Mouse (Mus musculus) forebrain, embryonic 15.5 days (tissue): ENCODE measurements around the gene Agpat1. TPM values are rescaled to one million over a fixed set of nuclear protein-coding genes. Genes with fewer than 3 reads are reported as not detected.
A peak's percentile ranks its signal among the peaks of the same experiment; 100 is the strongest.

ENCODE experiments used
- ATAC-seq: fragments of 200-750 bp; cut with Nextera tagmentation; replicated peaks from 2 replicates; pipeline ENCODE4 v1.8.0; 2017; ENCODE audit warnings: mild to moderate bottlenecking, moderate TSS enrichment, moderate library complexity
- H3K27ac ChIP-seq: fragments of 300-500 bp; sonication (generic); replicated peaks from 2 replicates; pipeline ENCODE4 v1.5.1; 2015; ENCODE audit warnings: mild to moderate bottlenecking, inconsistent platforms
- H3K27me3 ChIP-seq: fragments of 300-500 bp; sonication (generic); 2 replicates; pipeline ENCODE4 v1.6.1; 2015; ENCODE audit warnings: inconsistent platforms
- H3K36me3 ChIP-seq: fragments of 300-500 bp; sonication (generic); 2 replicates; pipeline ENCODE4 v1.6.1; 2015; ENCODE audit warnings: mild to moderate bottlenecking, inconsistent platforms
- H3K4me1 ChIP-seq: fragments of 300-500 bp; sonication (generic); 2 replicates; pipeline ENCODE4 v1.6.1; 2015; ENCODE audit warnings: inconsistent platforms
- H3K4me2 ChIP-seq: fragments of 300-500 bp; sonication (generic); replicated peaks from 2 replicates; pipeline ENCODE4 v1.6.1; 2015; ENCODE audit warnings: mild to moderate bottlenecking, inconsistent platforms
- H3K4me3 ChIP-seq: fragments of 300-500 bp; sonication (generic); 2 replicates; pipeline ENCODE4 v1.5.1; 2015; ENCODE audit warnings: mild to moderate bottlenecking, inconsistent platforms
- H3K9ac ChIP-seq: fragments of 300-500 bp; sonication (generic); replicated peaks from 2 replicates; pipeline ENCODE4 v1.6.1; 2015; ENCODE audit warnings: mild to moderate bottlenecking, inconsistent platforms
- H3K9me3 ChIP-seq: fragments of 300-500 bp; sonication (generic); 2 replicates; pipeline ENCODE4 v1.6.1; 2016; ENCODE audit warnings: inconsistent platforms
- WGBS: fragments of 180-500 bp; shearing (Covaris S2); methylation state at CpG from one replicate; pipeline ENCODE4 v1.1.7; 2015; ENCODE audit warnings: mixed read lengths; 5-methylcytosine and 5-hydroxymethylcytosine counted together
- polyA plus RNA-seq: library from polyadenylated mRNA; unstranded; fragments of >200 nt; fragmentation: Nextera tagmentation; extraction: Ambion mirVana; gene quantifications from 2 replicates; pipeline ENCODE4 v1.2.1, GENCODE M21; 2015

Agpat1 gene
- polyA plus RNA-seq, 1 experiment from 2014 or later = 89.2 TPM

DNA sequence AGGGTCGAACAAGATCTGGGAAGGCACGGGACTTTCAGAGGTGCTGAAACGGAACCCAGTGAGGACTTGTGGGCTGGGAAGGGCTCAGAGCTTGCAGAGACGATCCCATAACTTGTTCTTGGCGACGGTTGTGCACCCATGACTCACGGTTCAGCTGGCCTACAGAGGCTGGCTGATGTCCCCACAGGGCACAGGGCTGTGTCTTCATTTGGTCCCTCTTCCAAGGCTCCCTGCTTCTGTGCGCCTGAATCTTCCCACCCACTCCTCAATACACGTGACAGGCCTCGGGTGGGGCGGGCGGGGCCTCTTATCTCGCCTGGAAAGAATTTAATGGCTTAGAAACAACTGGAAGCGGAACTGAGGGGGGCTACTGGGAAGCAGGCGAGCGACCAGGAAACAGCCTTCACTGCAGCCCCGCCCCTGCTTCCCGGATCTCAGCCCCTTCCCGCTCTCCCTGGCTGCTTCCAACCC lies 57.1 kb downstream of the Agpat1 start:
- H3K9me3 ChIP-seq = no peaks in the 10 kb centered on the region
- peaks cover 19% of the 10 kb centered on the region for H3K27me3 ChIP-seq
- no peak overlapping the region for H3K27ac ChIP-seq
- H3K4me2 ChIP-seq = peak overlapping the region; percentile 22
- no peak overlapping the region for H3K9ac ChIP-seq
- H3K4me3 ChIP-seq = peak overlapping the region; percentile 5; the same call in 1 of the 2 replicates
- no peaks in the 10 kb centered on the region for H3K36me3 ChIP-seq
- WGBS = 11% methylated on average over 19 of the region's 19 CpGs
- H3K4me1 ChIP-seq = 0 out of 2 replicates have a peak, but pooled peaks cover 6% of the 10 kb centered on the region
- ATAC-seq = no peak

DNA sequence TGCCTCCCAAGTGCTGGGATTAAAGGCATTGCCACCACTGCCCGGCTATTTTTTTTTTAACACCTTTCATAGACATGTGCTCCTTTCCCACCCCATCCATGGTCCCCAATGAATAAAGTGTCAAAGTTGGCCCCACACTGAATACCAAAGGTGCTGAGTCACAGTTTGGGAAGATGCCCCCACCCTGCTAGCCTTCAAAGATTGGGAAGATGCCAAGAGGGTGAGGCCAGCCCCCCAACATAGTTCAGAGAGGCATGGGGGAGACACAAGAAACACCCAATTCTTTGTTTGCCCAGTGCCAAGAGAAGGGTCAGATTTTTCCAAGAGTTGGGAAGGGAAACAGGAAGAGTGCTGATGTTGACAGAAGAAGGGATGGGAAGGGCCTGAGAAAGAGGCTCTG lies 58.4 kb downstream of the Agpat1 start:
- H3K4me1 ChIP-seq = 0 out of 2 replicates have a peak, but pooled peaks cover 6% of the 10 kb centered on the region
- no peaks in the 10 kb centered on the region for H3K36me3 ChIP-seq
- no peak for ATAC-seq
- H3K9ac ChIP-seq = no peak overlapping the region
- peaks cover 19% of the 10 kb centered on the region for H3K27me3 ChIP-seq
- H3K27ac ChIP-seq = no peak overlapping the region
- H3K9me3 ChIP-seq = no peaks in the 10 kb centered on the region
- 82% methylated on average over 1 of the region's 1 CpGs for WGBS
- H3K4me3 ChIP-seq = no peak overlapping the region
- no peak overlapping the region for H3K4me2 ChIP-seq

DNA sequence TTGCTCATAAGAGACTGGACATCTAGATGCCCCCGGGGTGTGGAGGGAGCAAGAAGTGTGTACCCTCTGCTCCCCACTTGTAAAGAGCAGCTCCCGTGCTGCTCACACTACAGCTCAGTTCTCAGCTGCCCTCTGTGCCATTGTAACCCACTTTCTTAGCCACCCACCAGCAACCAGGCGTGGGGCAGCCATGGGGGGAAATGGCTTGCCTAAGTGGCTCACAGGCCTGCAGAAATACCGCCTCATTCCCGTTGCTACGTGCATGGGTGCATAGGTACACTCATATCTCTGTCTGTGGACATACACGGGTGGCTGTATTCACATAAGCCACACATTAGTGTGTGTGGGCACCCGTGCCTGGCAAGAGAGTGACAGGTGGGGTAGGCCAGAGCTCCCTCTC lies 58.9 kb downstream of the Agpat1 start:
- H3K9me3 ChIP-seq = no peaks in the 10 kb centered on the region
- H3K9ac ChIP-seq = no peak overlapping the region
- ATAC-seq = no peak
- H3K27ac ChIP-seq = no peak overlapping the region
- no peak overlapping the region for H3K4me3 ChIP-seq
- 81% methylated on average over 8 of the region's 8 CpGs for WGBS
- no peak overlapping the region for H3K4me2 ChIP-seq
- H3K36me3 ChIP-seq = no peaks in the 10 kb centered on the region
- H3K4me1 ChIP-seq = 0 out of 2 replicates have a peak, but pooled peaks cover 6% of the 10 kb centered on the region
- H3K27me3 ChIP-seq = peaks cover 19% of the 10 kb centered on the region

Other genes with a start within 250 kb of the Agpat1 start
- 0.06 TPM in 1 of 2 replicates, not detected in the other for gene Btnl2, start 249.4 kb upstream of the Agpat1 start, polyA plus RNA-seq
- not detected in 2 replicates for gene Btnl1, start 227.1 kb upstream of the Agpat1 start, polyA plus RNA-seq
- 1.5 and 3.3 TPM in 2 replicates for gene BC051142, start 205.4 kb upstream of the Agpat1 start, polyA plus RNA-seq
- gene Btnl4, start 126.9 kb upstream of the Agpat1 start, polyA plus RNA-seq = not detected in 2 replicates
- not detected in 2 replicates for gene Btnl6, start 86.9 kb upstream of the Agpat1 start, polyA plus RNA-seq
- gene Notch4, start 40.0 kb upstream of the Agpat1 start, polyA plus RNA-seq = 5.8 and 6.1 TPM in 2 replicates
- gene Gpsm3, start 14.5 kb upstream of the Agpat1 start, polyA plus RNA-seq = 2.7 and 3.2 TPM in 2 replicates
- 6.8 and 7.5 TPM in 2 replicates for gene Pbx2, start 13.0 kb upstream of the Agpat1 start, polyA plus RNA-seq
- gene Ager, start 6.4 kb upstream of the Agpat1 start, polyA plus RNA-seq = 1.8 TPM in 2 replicates
- gene Rnf5, start 572 bp upstream of the Agpat1 start, polyA plus RNA-seq = 313 and 321 TPM in 2 replicates
- gene Egfl8, start 11.7 kb downstream of the Agpat1 start, polyA plus RNA-seq = 6.1 and 7.4 TPM in 2 replicates
- gene Ppt2, start 24.2 kb downstream of the Agpat1 start, polyA plus RNA-seq = 17.2 and 18.2 TPM in 2 replicates
- gene Prrt1, start 25.3 kb downstream of the Agpat1 start, polyA plus RNA-seq = 6.8 and 7.4 TPM in 2 replicates
- 15.3 and 15.8 TPM in 2 replicates for gene Fkbpl, start 40.5 kb downstream of the Agpat1 start, polyA plus RNA-seq
- 111 and 112 TPM in 2 replicates for gene Atf6b, start 42.9 kb downstream of the Agpat1 start, polyA plus RNA-seq
- gene Tnxb, start 66.3 kb downstream of the Agpat1 start, polyA plus RNA-seq = 0.05 and 0.06 TPM in 2 replicates
- gene C4b, start 139.6 kb downstream of the Agpat1 start, polyA plus RNA-seq = 0.04 TPM in 1 of 2 replicates, not detected in the other
- gene Cyp21a1, start 200.3 kb downstream of the Agpat1 start, polyA plus RNA-seq = not detected in 2 replicates
- gene Stk19, start 232.7 kb downstream of the Agpat1 start, polyA plus RNA-seq = 39.8 and 43.0 TPM in 2 replicates
- 75.2 and 77.8 TPM in 2 replicates for gene Dxo, start 232.8 kb downstream of the Agpat1 start, polyA plus RNA-seq
- 59.6 and 59.7 TPM in 2 replicates for gene Skiv2l, start 245.9 kb downstream of the Agpat1 start, polyA plus RNA-seq
- 94.9 and 97.1 TPM in 2 replicates for gene Nelfe, start 246.1 kb downstream of the Agpat1 start, polyA plus RNA-seq